Mouse (Mus musculus) liver, embryonic 14.5 days (tissue): Measurements from ENCODE around the gene Polg2.

ENCODE experiments used
- CTCF ChIP-seq: IDR thresholded peaks from 2 replicates; pipeline ENCODE4 v1.5.1; 2016; ENCODE audit warnings: antibody characterized with exemption, low read depth, control low read depth
- EP300 ChIP-seq: IDR thresholded peaks from 2 replicates; pipeline ENCODE4 v1.6.1; 2016; ENCODE audit warnings: antibody characterized with exemption, low read depth

GRCm38 (mm10) chr11:106728402-106729366 lies 50.7 kb downstream of the Polg2 start:
- TF ChIP-seq CTCF: no peak
- TF ChIP-seq EP300: no peak
